Mouse (Mus musculus): ENCODE measurements around the gene Trim33. TPM values are rescaled to one million over a fixed set of nuclear protein-coding genes. Genes with fewer than 3 reads are reported as not detected.

Gene Trim33
- polyA plus RNA-seq, 1 experiment from 2014 or later: 15.3 TPM

DNA sequence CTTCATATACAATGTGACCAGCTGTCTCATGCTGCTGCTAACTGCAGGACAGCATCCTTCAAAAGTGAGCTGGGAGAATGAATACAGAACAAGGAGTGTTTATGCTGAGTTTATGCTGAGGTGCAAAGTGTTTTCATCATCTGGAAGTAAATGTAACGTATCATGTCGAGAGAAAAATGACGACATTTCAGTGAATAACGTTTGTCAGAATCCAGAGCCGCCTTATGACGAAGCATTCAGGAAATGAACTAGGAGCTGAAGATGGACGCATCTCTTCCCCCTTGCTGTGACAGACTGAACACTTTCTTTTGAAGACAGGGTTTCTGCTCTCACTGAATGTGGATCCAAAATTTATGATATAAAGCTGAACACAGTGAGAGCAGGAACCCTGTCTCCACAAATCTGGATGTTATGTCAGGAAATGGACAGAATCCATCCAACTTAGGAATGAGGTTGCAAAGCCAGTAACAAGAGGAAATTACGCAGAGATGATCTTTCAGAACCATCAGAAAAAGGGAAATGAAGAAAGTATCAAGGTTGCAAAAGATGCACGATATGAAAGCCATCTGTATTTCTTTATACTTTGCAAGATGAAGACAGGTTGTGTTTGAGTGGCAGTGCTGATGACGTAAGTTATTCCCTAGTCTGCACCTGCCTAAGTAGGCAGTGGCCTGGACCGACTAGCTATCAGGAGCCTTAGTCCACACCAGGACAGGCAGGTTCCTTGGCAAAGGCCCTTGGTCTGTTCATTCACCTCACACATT, 85.3 kb downstream of the Trim33 start:
- H3K27ac ChIP-seq (replicated peaks in 1 of 2; ENCODE audit: control insufficient read depth in 1 of 2, insufficient read depth in 1 of 2, low read depth in 2 of 2, low read length in 2 of 2): no peak overlapping the region
- H3K36me3 ChIP-seq (ENCODE audit: control insufficient read depth, insufficient read depth, low read length): 0 out of 2 replicates have a peak, but pooled peaks cover 3% of the 10 kb centered on the region
- H3K27me3 ChIP-seq (ENCODE audit: control insufficient read depth, insufficient read depth, low read length): no peaks in the 10 kb centered on the region
- H3K9me3 ChIP-seq (ENCODE audit: control insufficient read depth, low read length): no peaks in the 10 kb centered on the region
- H3K4me1 ChIP-seq (ENCODE audit: control insufficient read depth in 2 of 2, insufficient read depth in 2 of 2, low read length in 2 of 2): no peaks in the 10 kb centered on the region
- no peak overlapping the region for H3K9ac ChIP-seq (ENCODE audit: low read length)
- H3K4me3 ChIP-seq (ENCODE audit: control insufficient read depth in 1 of 2, insufficient read depth in 1 of 2, low read depth in 1 of 2, low read length in 2 of 2): no peak overlapping the region
- no peak for ATAC-seq (ENCODE audit: insufficient number of reproducible peaks, insufficient read depth, low FRiP score, low read depth)
- 85% methylated on average over 11 of the region's 11 CpGs for WGBS
- no peak overlapping the region for H3K4me2 ChIP-seq (ENCODE audit: low read length)

DNA sequence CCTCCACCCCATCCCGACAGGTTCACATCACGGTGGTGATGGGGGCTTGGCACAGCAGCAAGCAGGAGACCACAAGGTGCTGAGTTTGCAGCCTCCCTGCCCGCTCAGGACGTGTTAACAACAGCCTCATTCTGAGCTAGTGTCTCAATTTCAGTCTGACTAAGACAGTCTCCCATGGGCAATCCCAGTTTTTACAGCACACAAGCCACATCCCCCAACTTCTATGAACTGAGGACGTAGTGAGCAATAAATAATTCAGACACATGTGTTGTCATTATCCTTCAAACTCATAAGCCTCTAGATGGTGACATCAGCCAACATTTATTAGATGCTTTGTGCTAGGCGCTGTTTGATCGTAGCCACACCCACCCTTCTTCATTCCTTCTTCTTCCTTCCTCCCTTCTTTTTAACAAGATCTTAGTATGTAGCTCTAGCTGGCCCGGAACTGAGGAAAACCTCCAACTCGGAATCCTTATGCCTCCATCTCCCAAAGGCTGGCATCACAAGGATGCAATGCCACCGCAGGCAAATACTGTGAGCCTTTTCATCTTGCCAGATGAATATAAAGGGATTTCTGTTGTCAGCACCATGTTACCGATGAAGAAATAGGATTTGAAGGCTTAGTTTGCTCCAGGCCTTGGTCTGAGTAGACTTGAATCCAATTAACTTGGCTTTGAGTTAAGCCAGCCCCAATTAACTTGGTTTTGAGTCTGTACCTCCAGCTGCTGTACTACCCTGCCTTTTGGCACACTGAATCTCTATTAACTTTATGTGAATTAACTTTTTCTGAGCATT, 88.3 kb downstream of the Trim33 start:
- no peak overlapping the region for H3K27ac ChIP-seq (replicated peaks in 1 of 2; ENCODE audit: control insufficient read depth in 1 of 2, insufficient read depth in 1 of 2, low read depth in 2 of 2, low read length in 2 of 2)
- WGBS: 80% methylated on average over 11 of the region's 11 CpGs
- ATAC-seq (ENCODE audit: insufficient number of reproducible peaks, insufficient read depth, low FRiP score, low read depth): no peak
- H3K4me3 ChIP-seq (ENCODE audit: control insufficient read depth in 1 of 2, insufficient read depth in 1 of 2, low read depth in 1 of 2, low read length in 2 of 2): no peak overlapping the region
- H3K4me1 ChIP-seq (ENCODE audit: control insufficient read depth in 2 of 2, insufficient read depth in 2 of 2, low read length in 2 of 2): no peaks in the 10 kb centered on the region
- H3K27me3 ChIP-seq (ENCODE audit: control insufficient read depth, insufficient read depth, low read length): no peaks in the 10 kb centered on the region
- no peaks in the 10 kb centered on the region for H3K36me3 ChIP-seq (ENCODE audit: control insufficient read depth, insufficient read depth, low read length)
- H3K9ac ChIP-seq (ENCODE audit: low read length): no peak overlapping the region
- no peak overlapping the region for H3K4me2 ChIP-seq (ENCODE audit: low read length)
- no peaks in the 10 kb centered on the region for H3K9me3 ChIP-seq (ENCODE audit: control insufficient read depth, low read length)

DNA sequence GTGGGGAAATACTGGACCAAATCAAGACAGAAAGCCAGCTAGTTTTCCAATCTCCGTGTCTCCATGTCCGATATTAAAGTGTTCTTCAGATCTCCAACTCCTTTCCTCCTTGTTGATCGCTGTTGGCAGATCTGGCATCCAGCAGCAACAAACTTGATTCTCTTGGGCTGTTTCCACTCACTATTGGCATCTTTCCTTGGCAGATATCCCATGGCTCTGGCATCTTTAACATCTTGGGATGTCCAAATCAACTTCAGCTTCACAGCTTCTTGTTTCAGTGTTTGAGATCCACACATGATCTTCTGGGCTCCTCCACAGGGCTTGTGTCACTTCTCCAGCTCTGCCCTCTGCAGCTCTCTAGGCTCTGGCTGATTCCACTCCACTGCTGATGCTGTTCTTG, 89.6 kb downstream of the Trim33 start:
- H3K27me3 ChIP-seq (ENCODE audit: control insufficient read depth, insufficient read depth, low read length): no peaks in the 10 kb centered on the region
- no peaks in the 10 kb centered on the region for H3K4me1 ChIP-seq (ENCODE audit: control insufficient read depth in 2 of 2, insufficient read depth in 2 of 2, low read length in 2 of 2)
- no peak overlapping the region for H3K27ac ChIP-seq (replicated peaks in 1 of 2; ENCODE audit: control insufficient read depth in 1 of 2, insufficient read depth in 1 of 2, low read depth in 2 of 2, low read length in 2 of 2)
- H3K36me3 ChIP-seq (ENCODE audit: control insufficient read depth, insufficient read depth, low read length): no peaks in the 10 kb centered on the region
- no peak for ATAC-seq (ENCODE audit: insufficient number of reproducible peaks, insufficient read depth, low FRiP score, low read depth)
- no peaks in the 10 kb centered on the region for H3K9me3 ChIP-seq (ENCODE audit: control insufficient read depth, low read length)
- no peak overlapping the region for H3K4me2 ChIP-seq (ENCODE audit: low read length)
- H3K9ac ChIP-seq (ENCODE audit: low read length): no peak overlapping the region
- no peak overlapping the region for H3K4me3 ChIP-seq (ENCODE audit: control insufficient read depth in 1 of 2, insufficient read depth in 1 of 2, low read depth in 1 of 2, low read length in 2 of 2)
- WGBS: 83% methylated on average over 3 of the region's 3 CpGs

DNA sequence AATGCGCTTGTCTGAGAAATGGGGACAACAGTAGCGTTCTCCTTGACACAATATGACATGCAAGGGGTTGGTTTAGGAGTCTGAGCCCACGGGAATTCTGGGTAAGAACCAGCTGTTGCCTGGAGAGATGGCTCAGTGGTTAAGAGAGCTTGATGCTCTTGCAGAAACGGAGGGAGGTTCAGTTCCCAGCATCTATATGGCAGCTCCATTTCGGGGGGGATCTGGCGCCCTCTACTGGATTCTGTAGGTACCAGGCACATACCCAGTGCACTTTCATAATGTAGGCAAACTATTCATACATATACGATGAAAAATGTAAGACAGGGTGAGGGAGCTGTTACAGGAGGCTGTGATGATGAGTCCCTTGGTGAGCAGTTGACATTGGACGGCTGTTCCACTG, 94.9 kb downstream of the Trim33 start:
- 30% methylated on average over 8 of the region's 8 CpGs for WGBS
- Histone ChIP-seq H3K4me2 (ENCODE audit: low read length) (no peak overlapping the region), H3K9me3 (ENCODE audit: control insufficient read depth, low read length) (no peaks in the 10 kb centered on the region), H3K27ac (replicated peaks in 1 of 2; ENCODE audit: control insufficient read depth in 1 of 2, insufficient read depth in 1 of 2, low read depth in 2 of 2, low read length in 2 of 2) (no peak overlapping the region), H3K4me3 (ENCODE audit: control insufficient read depth in 1 of 2, insufficient read depth in 1 of 2, low read depth in 1 of 2, low read length in 2 of 2) (no peak overlapping the region), H3K4me1 (ENCODE audit: control insufficient read depth in 2 of 2, insufficient read depth in 2 of 2, low read length in 2 of 2) (peaks cover 0 to 3% of the 10 kb centered on the region in 2 experiments; a peak in 1 of 4 replicates), H3K27me3 (ENCODE audit: control insufficient read depth, insufficient read depth, low read length) (no peaks in the 10 kb centered on the region), H3K36me3 (ENCODE audit: control insufficient read depth, insufficient read depth, low read length) (no peaks in the 10 kb centered on the region), H3K9ac (ENCODE audit: low read length) (no peak overlapping the region)
- no peak for ATAC-seq (ENCODE audit: insufficient number of reproducible peaks, insufficient read depth, low FRiP score, low read depth)

DNA sequence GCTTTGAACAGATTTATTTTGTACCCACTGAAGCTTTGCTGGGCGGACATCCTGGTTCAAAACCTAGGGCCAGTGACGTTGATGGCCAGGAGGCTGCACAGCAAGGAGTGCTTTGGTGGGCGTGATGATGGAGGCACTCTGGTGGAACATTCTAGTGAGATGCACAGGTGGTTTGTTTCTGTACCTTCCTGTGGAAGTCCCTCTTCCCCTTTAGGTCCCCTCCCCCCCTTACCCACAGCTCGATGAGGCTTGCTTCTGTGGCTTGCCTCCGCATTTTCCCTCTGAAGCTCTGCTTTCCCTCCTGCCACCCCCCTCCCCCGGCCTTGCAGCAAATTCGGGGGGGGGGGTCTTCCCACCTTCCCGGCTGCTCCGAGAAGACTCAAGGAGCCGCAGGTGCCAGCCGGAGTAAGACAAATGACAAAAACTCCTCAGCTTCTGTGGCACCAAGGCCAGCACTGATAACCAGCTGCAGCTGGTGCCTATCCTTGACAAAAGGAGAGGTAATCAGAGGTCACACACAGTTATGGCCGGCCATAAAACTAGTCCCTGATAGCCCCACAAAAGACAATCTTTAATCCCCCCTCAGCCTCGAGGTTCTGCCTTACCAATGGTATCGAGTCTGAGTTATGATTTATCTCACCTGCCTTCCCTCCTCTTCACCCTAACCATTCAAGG, 96.2 kb downstream of the Trim33 start:
- Histone ChIP-seq H3K36me3 (ENCODE audit: control insufficient read depth, insufficient read depth, low read length) (no peaks in the 10 kb centered on the region), H3K9ac (ENCODE audit: low read length) (no peak overlapping the region), H3K27ac (replicated peaks in 1 of 2; ENCODE audit: control insufficient read depth in 1 of 2, insufficient read depth in 1 of 2, low read depth in 2 of 2, low read length in 2 of 2) (no peak overlapping the region), H3K4me2 (ENCODE audit: low read length) (no peak overlapping the region), H3K4me1 (ENCODE audit: control insufficient read depth in 2 of 2, insufficient read depth in 2 of 2, low read length in 2 of 2) (peaks cover 0 to 3% of the 10 kb centered on the region in 2 experiments; a peak in 1 of 4 replicates), H3K9me3 (ENCODE audit: control insufficient read depth, low read length) (no peaks in the 10 kb centered on the region), H3K4me3 (ENCODE audit: control insufficient read depth in 1 of 2, insufficient read depth in 1 of 2, low read depth in 1 of 2, low read length in 2 of 2) (no peak overlapping the region), H3K27me3 (ENCODE audit: control insufficient read depth, insufficient read depth, low read length) (no peaks in the 10 kb centered on the region)
- WGBS: 55% methylated on average over 14 of the region's 14 CpGs
- ATAC-seq (ENCODE audit: insufficient number of reproducible peaks, insufficient read depth, low FRiP score, low read depth): no peak

DNA sequence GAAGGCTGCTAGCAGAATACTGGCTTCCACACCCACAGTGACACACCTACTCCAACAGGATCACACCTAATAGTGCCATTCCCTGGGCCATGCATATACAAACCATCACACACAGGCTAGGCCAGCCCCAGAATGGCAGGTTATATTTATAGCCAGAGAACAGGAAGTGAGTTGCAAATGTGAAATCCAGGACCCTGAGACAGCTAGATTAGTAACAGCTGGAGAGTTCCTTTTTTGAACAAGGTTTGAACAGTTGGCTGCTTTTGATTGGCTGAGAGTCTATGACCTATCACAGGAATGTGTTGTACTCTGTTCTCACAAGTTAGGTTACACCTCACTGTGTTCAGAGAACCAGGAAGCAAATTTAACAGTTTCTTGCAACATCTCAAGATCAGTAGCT, 98.9 kb downstream of the Trim33 start:
- Histone ChIP-seq H3K36me3 (ENCODE audit: control insufficient read depth, insufficient read depth, low read length) (no peaks in the 10 kb centered on the region), H3K4me1 (ENCODE audit: control insufficient read depth in 2 of 2, insufficient read depth in 2 of 2, low read length in 2 of 2) (peaks cover 0 to 3% of the 10 kb centered on the region in 2 experiments; a peak in 1 of 4 replicates), H3K9me3 (ENCODE audit: control insufficient read depth, low read length) (peaks cover 5% of the 10 kb centered on the region; the same call in 1 of the 2 replicates), H3K4me3 (ENCODE audit: control insufficient read depth in 1 of 2, insufficient read depth in 1 of 2, low read depth in 1 of 2, low read length in 2 of 2) (no peak overlapping the region), H3K27me3 (ENCODE audit: control insufficient read depth, insufficient read depth, low read length) (no peaks in the 10 kb centered on the region), H3K4me2 (ENCODE audit: low read length) (no peak overlapping the region), H3K27ac (replicated peaks in 1 of 2; ENCODE audit: control insufficient read depth in 1 of 2, insufficient read depth in 1 of 2, low read depth in 2 of 2, low read length in 2 of 2) (no peak overlapping the region), H3K9ac (ENCODE audit: low read length) (no peak overlapping the region)
- no peak for ATAC-seq (ENCODE audit: insufficient number of reproducible peaks, insufficient read depth, low FRiP score, low read depth)

DNA sequence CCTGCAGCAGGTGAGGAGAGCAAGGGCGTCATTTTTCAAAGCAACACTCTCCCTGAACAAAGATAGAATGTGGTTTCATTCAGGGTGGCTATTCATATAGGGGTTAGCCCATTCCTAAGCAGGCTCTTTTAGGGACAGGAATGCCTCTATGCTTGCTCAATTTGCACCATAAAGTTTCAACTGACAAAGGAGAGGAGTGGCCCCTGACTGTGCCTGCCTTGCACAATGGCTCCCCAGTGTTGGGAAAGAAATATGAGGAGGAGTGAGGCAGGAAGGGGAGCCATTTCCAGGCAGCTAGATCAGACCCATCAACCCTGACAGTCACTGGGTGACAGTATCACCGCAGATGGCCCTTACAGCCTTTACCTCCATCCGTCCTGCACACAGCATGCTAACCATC, 100.3 kb downstream of the Trim33 start:
- ATAC-seq (ENCODE audit: insufficient number of reproducible peaks, insufficient read depth, low FRiP score, low read depth): no peak
- WGBS: 68% methylated on average over 3 of the region's 3 CpGs

More for the DNA sequence above, 100.3 kb downstream of the Trim33 start:
- Histone ChIP-seq H3K4me1 (ENCODE audit: control insufficient read depth in 2 of 2, insufficient read depth in 2 of 2, low read length in 2 of 2) (peaks cover 0 to 3% of the 10 kb centered on the region in 2 experiments; a peak in 1 of 4 replicates), H3K27ac (replicated peaks in 1 of 2; ENCODE audit: control insufficient read depth in 1 of 2, insufficient read depth in 1 of 2, low read depth in 2 of 2, low read length in 2 of 2) (no peak overlapping the region), H3K9ac (ENCODE audit: low read length) (no peak overlapping the region), H3K4me3 (ENCODE audit: control insufficient read depth in 1 of 2, insufficient read depth in 1 of 2, low read depth in 1 of 2, low read length in 2 of 2) (no peak overlapping the region), H3K9me3 (ENCODE audit: control insufficient read depth, low read length) (peaks cover 6% of the 10 kb centered on the region; the same call in 1 of the 2 replicates), H3K36me3 (ENCODE audit: control insufficient read depth, insufficient read depth, low read length) (no peaks in the 10 kb centered on the region), H3K27me3 (ENCODE audit: control insufficient read depth, insufficient read depth, low read length) (no peaks in the 10 kb centered on the region), H3K4me2 (ENCODE audit: low read length) (no peak overlapping the region)

Data from heart, embryonic 14.5 days (tissue).